Mouse (Mus musculus): ENCODE measurements around the gene Kcnj5. TPM values are rescaled to one million over a fixed set of nuclear protein-coding genes. Genes with fewer than 3 reads are reported as not detected.

Gene Kcnj5
- total and polyA plus RNA-seq, 2 experiments from 2014 or later = 1.4 to 1.9 TPM

DNA sequence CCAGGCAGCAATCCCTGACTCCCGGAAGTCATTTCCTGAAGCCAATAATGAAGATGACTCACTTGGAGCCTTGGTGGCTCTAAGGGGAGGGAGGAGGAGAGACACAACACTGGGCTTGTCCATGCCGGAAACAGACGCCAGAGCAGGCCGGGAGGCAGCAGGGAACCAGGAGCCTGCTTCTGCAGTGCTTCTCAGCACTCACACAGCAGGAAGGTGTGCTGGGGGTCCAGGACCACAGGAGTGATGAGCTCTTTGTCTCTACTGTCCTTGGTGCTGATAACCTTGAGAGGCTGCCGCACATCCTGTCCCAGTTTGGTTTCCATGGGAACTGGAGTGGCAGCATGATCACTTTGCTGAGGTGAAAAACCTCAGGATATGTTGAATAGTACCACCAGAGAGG, 51.5 kb downstream of the Kcnj5 start:
- WGBS = 19% methylated on average over 5 of the region's 5 CpGs
- no peak overlapping the region for H3K4me3 ChIP-seq (ENCODE audit: low read depth, low read length)
- H3K4me1 ChIP-seq (ENCODE audit: insufficient read depth, low read length) = peaks cover 3% of the 10 kb centered on the region; the same call in 1 of the 2 replicates
- DNase-seq (ENCODE audit: low spot score) = peak; percentile 64
- ATAC-seq (ENCODE audit: low FRiP score) = peak; percentile 38; the same call in 1 of the 2 replicates
- H3K9me3 ChIP-seq (ENCODE audit: low read length) = no peaks in the 10 kb centered on the region
- H3K36me3 ChIP-seq (ENCODE audit: insufficient read depth, low read length) = no peaks in the 10 kb centered on the region
- H3K27ac ChIP-seq (ENCODE audit: low read depth, low read length) = peak overlapping the region; percentile 12; the same call in 1 of the 2 replicates
- no peak overlapping the region for H3K4me2 ChIP-seq (ENCODE audit: low read depth, low read length, poor library complexity, severe bottlenecking)
- no peaks in the 10 kb centered on the region for H3K27me3 ChIP-seq (ENCODE audit: insufficient read depth, low read length)
- TF ChIP-seq CTCF (IDR thresholded peaks at IDR 0.05) = no peak
- no peak overlapping the region for H3K9ac ChIP-seq (replicated peaks; ENCODE audit: low read length, poor library complexity, severe bottlenecking)

DNA sequence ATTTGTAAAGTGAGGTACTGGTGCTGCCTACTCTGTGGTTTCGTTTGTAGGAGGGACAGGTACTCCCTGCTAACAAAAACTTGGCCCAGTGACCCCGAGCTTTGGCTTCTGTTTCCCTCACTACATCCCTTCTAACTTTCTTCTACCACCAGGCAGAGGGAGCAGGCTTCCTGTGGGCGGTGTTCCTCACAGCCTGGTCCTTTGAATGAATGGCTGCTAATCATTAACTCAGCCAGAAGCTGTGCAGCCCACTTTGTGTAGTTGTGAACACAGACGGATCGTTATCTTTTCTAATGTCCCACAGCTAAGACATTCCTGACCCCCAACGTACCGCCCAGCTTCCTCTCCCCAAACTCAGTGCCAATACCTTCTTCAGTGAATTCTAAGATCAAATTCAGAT, 52.5 kb downstream of the Kcnj5 start:
- H3K9ac ChIP-seq (replicated peaks; ENCODE audit: low read length, poor library complexity, severe bottlenecking) = no peak overlapping the region
- H3K4me2 ChIP-seq (ENCODE audit: low read depth, low read length, poor library complexity, severe bottlenecking) = no peak overlapping the region
- H3K4me1 ChIP-seq (ENCODE audit: insufficient read depth, low read length) = peaks cover 3% of the 10 kb centered on the region; the same call in 1 of the 2 replicates
- no peak overlapping the region for H3K4me3 ChIP-seq (ENCODE audit: low read depth, low read length)
- H3K27ac ChIP-seq (ENCODE audit: low read depth, low read length) = no peak overlapping the region
- 79% methylated on average over 7 of the region's 7 CpGs for WGBS
- H3K9me3 ChIP-seq (ENCODE audit: low read length) = no peaks in the 10 kb centered on the region
- no peak for ATAC-seq (ENCODE audit: low FRiP score)
- no peak for DNase-seq (ENCODE audit: low spot score)
- no peaks in the 10 kb centered on the region for H3K36me3 ChIP-seq (ENCODE audit: insufficient read depth, low read length)
- no peak for TF ChIP-seq CTCF (IDR thresholded peaks at IDR 0.05)
- no peaks in the 10 kb centered on the region for H3K27me3 ChIP-seq (ENCODE audit: insufficient read depth, low read length)

DNA sequence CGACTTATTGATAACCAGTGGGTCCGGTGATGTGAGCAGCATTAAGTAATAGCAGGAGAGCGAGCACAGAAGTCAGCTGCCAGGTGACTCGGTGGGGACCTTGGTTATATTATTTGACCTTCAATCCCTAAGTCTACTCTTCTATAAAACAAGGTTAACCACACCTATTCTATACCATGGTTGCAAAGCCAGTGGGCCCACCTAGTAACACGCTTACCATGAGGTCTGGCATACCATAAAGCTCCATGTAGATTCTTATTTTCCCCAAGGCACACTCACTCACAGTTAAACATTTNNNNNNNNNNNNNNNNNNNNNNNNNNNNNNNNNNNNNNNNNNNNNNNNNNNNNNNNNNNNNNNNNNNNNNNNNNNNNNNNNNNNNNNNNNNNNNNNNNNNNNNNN, 60.6 kb downstream of the Kcnj5 start:
- Histone ChIP-seq H3K27me3 (ENCODE audit: insufficient read depth, low read length) (no peaks in the 10 kb centered on the region), H3K4me2 (ENCODE audit: low read depth, low read length, poor library complexity, severe bottlenecking) (no peak overlapping the region), H3K4me1 (ENCODE audit: insufficient read depth, low read length) (no peaks in the 10 kb centered on the region), H3K9me3 (ENCODE audit: low read length) (no peaks in the 10 kb centered on the region), H3K36me3 (ENCODE audit: insufficient read depth, low read length) (no peaks in the 10 kb centered on the region), H3K4me3 (ENCODE audit: low read depth, low read length) (no peak overlapping the region), H3K9ac (replicated peaks; ENCODE audit: low read length, poor library complexity, severe bottlenecking) (no peak overlapping the region), H3K27ac (ENCODE audit: low read depth, low read length) (no peak overlapping the region)
- TF ChIP-seq CTCF (IDR thresholded peaks at IDR 0.05) = no peak
- 90% methylated on average over 5 of the region's 5 CpGs for WGBS
- ATAC-seq (ENCODE audit: low FRiP score) (no peak), DNase-seq (ENCODE audit: low spot score) (no peak)

DNA sequence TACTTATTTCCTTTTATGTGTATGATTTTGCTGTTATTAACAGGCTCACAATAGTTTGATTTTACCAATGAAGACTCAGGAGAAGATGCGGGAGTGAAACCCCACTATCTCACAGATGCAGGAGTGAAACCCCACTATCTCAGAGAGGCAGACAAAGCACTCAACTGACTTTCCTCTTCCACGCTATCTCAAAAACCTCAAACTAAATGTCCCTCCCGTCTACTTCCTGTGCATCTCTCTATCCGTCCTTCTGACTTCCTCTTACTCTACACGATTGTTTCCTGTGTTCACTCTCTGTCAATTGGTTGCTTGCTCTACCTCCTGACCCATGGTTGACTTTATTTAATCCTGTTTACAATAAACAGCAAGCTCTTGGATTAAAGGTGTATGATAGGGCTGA, 63.7 kb downstream of the Kcnj5 start:
- no peak for TF ChIP-seq CTCF (IDR thresholded peaks at IDR 0.05)
- H3K9ac ChIP-seq (replicated peaks; ENCODE audit: low read length, poor library complexity, severe bottlenecking) = no peak overlapping the region
- H3K27me3 ChIP-seq (ENCODE audit: insufficient read depth, low read length) = no peaks in the 10 kb centered on the region
- H3K27ac ChIP-seq (ENCODE audit: low read depth, low read length) = no peak overlapping the region
- DNase-seq (ENCODE audit: low spot score) = no peak
- no peaks in the 10 kb centered on the region for H3K9me3 ChIP-seq (ENCODE audit: low read length)
- H3K4me3 ChIP-seq (ENCODE audit: low read depth, low read length) = no peak overlapping the region
- H3K36me3 ChIP-seq (ENCODE audit: insufficient read depth, low read length) = no peaks in the 10 kb centered on the region
- ATAC-seq (ENCODE audit: low FRiP score) = no peak
- H3K4me1 ChIP-seq (ENCODE audit: insufficient read depth, low read length) = no peaks in the 10 kb centered on the region
- WGBS = 89% methylated on average over 5 of the region's 5 CpGs
- no peak overlapping the region for H3K4me2 ChIP-seq (ENCODE audit: low read depth, low read length, poor library complexity, severe bottlenecking)

DNA sequence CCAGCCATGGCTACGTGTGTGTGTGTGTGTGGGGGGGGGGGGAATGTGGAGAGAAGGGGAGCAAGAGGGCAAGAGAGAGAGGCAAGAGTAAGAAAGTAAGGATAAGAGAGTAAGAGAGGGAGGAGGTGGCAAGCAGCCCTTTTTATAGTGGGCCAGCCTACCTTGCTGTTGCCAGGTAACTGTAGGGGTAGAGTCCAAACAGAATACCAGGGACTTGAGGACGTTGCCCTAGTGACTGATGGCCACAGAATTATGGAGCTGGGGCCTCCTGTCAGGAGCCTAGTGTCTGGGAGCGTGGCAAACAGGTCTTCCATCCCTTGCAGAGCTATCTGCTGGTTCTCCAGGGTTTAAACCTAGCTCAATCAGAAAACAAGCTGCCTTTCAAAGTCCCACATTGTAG, 64.4 kb downstream of the Kcnj5 start:
- H3K9ac ChIP-seq (replicated peaks; ENCODE audit: low read length, poor library complexity, severe bottlenecking) = no peak overlapping the region
- no peak for DNase-seq (ENCODE audit: low spot score)

DNA sequence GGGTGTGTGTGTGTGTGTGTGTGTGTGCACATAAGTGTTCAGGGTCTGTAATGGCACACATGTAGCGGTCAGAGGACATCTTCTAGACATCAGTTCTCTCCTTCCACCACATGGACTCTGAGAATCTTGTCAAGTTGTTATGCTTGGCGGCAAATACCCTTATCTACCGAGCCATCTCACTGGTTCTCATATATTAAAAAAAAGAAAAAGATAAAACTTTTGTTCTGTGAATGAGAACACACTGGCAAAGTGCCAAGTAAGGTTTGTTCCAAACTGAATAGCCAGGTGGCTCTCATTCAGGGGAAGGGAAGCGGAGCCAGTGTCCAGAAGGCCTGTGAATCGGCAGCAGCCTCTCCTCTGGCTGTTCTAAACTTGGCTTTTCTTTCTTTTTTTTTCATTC, 66.1 kb downstream of the Kcnj5 start:
- H3K27me3 ChIP-seq (ENCODE audit: insufficient read depth, low read length) = no peaks in the 10 kb centered on the region
- TF ChIP-seq CTCF (IDR thresholded peaks at IDR 0.05) = no peak
- no peak overlapping the region for H3K4me2 ChIP-seq (ENCODE audit: low read depth, low read length, poor library complexity, severe bottlenecking)
- WGBS = 83% methylated on average over 5 of the region's 5 CpGs
- ATAC-seq (ENCODE audit: low FRiP score) (no peak), DNase-seq (ENCODE audit: low spot score) (no peak)
- no peaks in the 10 kb centered on the region for H3K36me3 ChIP-seq (ENCODE audit: insufficient read depth, low read length)
- H3K4me3 ChIP-seq (ENCODE audit: low read depth, low read length) = no peak overlapping the region
- H3K9ac ChIP-seq (replicated peaks; ENCODE audit: low read length, poor library complexity, severe bottlenecking) = no peak overlapping the region
- H3K4me1 ChIP-seq (ENCODE audit: insufficient read depth, low read length) = no peaks in the 10 kb centered on the region
- no peak overlapping the region for H3K27ac ChIP-seq (ENCODE audit: low read depth, low read length)
- H3K9me3 ChIP-seq (ENCODE audit: low read length) = peaks cover 3% of the 10 kb centered on the region; the same call in 1 of the 2 replicates

More for the DNA sequence above, 64.4 kb downstream of the Kcnj5 start:
- Histone ChIP-seq H3K27ac (ENCODE audit: low read depth, low read length) (no peak overlapping the region), H3K4me2 (ENCODE audit: low read depth, low read length, poor library complexity, severe bottlenecking) (no peak overlapping the region), H3K4me3 (ENCODE audit: low read depth, low read length) (no peak overlapping the region), H3K9me3 (ENCODE audit: low read length) (no peaks in the 10 kb centered on the region), H3K27me3 (ENCODE audit: insufficient read depth, low read length) (no peaks in the 10 kb centered on the region), H3K4me1 (ENCODE audit: insufficient read depth, low read length) (no peaks in the 10 kb centered on the region), H3K36me3 (ENCODE audit: insufficient read depth, low read length) (no peaks in the 10 kb centered on the region)
- TF ChIP-seq CTCF (IDR thresholded peaks at IDR 0.05) = no peak
- ATAC-seq (ENCODE audit: low FRiP score) = no peak
- WGBS = 71% methylated on average over 3 of the region's 3 CpGs

Measured in midbrain, postnatal 0 days (tissue).